Mouse (Mus musculus) thymus, adult 2 months (tissue): ENCODE measurements around the gene Cyp2c29.

ENCODE experiments used
- CTCF ChIP-seq: fragments of 200-500 bp; IDR thresholded peaks from 2 replicates; pipeline ENCODE4 v1.5.1; 2012; ENCODE audit warnings: mild to moderate bottlenecking, control low read depth, low read length, moderate library complexity, borderline replicate concordance; ENCODE audit not compliant: control insufficient read depth, poor library complexity, insufficient read depth; ENCODE audit errors: extremely low read depth
- POLR2A ChIP-seq: fragments of 200-500 bp; IDR thresholded peaks from 2 replicates; pipeline ENCODE4 v1.6.1; 2012; ENCODE audit warnings: mild to moderate bottlenecking, low read length, control low read depth, moderate library complexity; ENCODE audit not compliant: control insufficient read depth, poor library complexity, insufficient read depth; ENCODE audit errors: extremely low read depth

GRCm38 (mm10) chr19:39286825-39287224 is 17.6 kb downstream of the Cyp2c29 start:
- TF ChIP-seq CTCF (no peak), POLR2A (no peak)
